Mouse (Mus musculus) MEL (cell line): ENCODE results near the gene Sox1.

Experiments
- CTCF ChIP-seq, 3 experiments: IDR thresholded peaks in 2 of 3; conservative IDR thresholded peaks in 1 of 3; 2 replicates each; pipeline ENCODE4 v1.5.1; 2011 to 2012; ENCODE audit warnings: low read length in 3 of 3, low read depth in 2 of 3, mild to moderate bottlenecking in 2 of 3, improper control_type of control experiment in 1 of 3, inconsistent platforms in 1 of 3, mixed read lengths in 1 of 3, moderate library complexity in 1 of 3; ENCODE audit not compliant: control insufficient read depth in 1 of 3, insufficient read depth in 1 of 3, poor library complexity in 1 of 3, severe bottlenecking in 1 of 3
- GATA1 ChIP-seq: IDR thresholded peaks from 2 replicates; pipeline ENCODE4 v1.6.1; 2011; ENCODE audit warnings: low read depth, low read length, improper control_type of control experiment

GRCm38 (mm10) chr8:12399421-12400205 lies 4.5 kb downstream of the Sox1 start:
- TF ChIP-seq GATA1 (no peak), CTCF (IDR thresholded peaks at IDR 0.05 in 2 of 3, conservative IDR thresholded peaks at IDR 0.05 in 1 of 3; ENCODE audit: control insufficient read depth in 1 of 3, insufficient read depth in 1 of 3, low read depth in 2 of 3, low read length in 3 of 3, poor library complexity in 1 of 3, severe bottlenecking in 1 of 3) (no peak)
